Mouse (Mus musculus) neural tube, embryonic 14.5 days (tissue): Measurements from ENCODE around the gene Ptprm. TPM values are rescaled to one million over a fixed set of nuclear protein-coding genes. Genes with fewer than 3 reads are reported as not detected.

Experiments used
- ATAC-seq: fragments of 200-750 bp; cut with Nextera tagmentation; 2 replicates; pipeline ENCODE4 v1.8.0; 2017; ENCODE audit warnings: low read depth, mild to moderate bottlenecking, moderate TSS enrichment, moderate library complexity
- H3K27ac ChIP-seq: fragments of 300-500 bp; sonication (generic); 2 replicates; pipeline ENCODE4 v1.5.1; 2014; ENCODE audit warnings: low read depth, mild to moderate bottlenecking, control low read depth, low read length, moderate library complexity, mixed read lengths
- H3K27me3 ChIP-seq: fragments of 300-500 bp; sonication (generic); 2 replicates; pipeline ENCODE4 v1.6.1; 2014; ENCODE audit warnings: low read length; ENCODE audit not compliant: control insufficient read depth, insufficient read depth
- H3K36me3 ChIP-seq: fragments of 300-500 bp; sonication (generic); 2 replicates; pipeline ENCODE4 v1.6.1; 2014; ENCODE audit warnings: low read length, mixed read lengths; ENCODE audit not compliant: control insufficient read depth, insufficient read depth
- H3K4me1 ChIP-seq: fragments of 300-500 bp; sonication (generic); 2 replicates; pipeline ENCODE4 v1.6.1; 2014; ENCODE audit warnings: low read length; ENCODE audit not compliant: control insufficient read depth, insufficient read depth
- H3K4me2 ChIP-seq: fragments of 300-500 bp; sonication (generic); 2 replicates; pipeline ENCODE4 v1.6.1; 2014; ENCODE audit warnings: mild to moderate bottlenecking, low read depth, low read length, control low read depth
- H3K4me3 ChIP-seq: fragments of 300-500 bp; sonication (generic); 2 replicates; pipeline ENCODE4 v1.5.1; 2014; ENCODE audit warnings: low read depth, low read length, control low read depth, mixed read lengths
- H3K9ac ChIP-seq: fragments of 300-500 bp; sonication (generic); replicated peaks from 2 replicates; pipeline ENCODE4 v1.6.1; 2014; ENCODE audit warnings: low read depth, mild to moderate bottlenecking, control low read depth, low read length, mixed read lengths
- H3K9me3 ChIP-seq: fragments of 300-500 bp; sonication (generic); 2 replicates; pipeline ENCODE4 v1.6.1; 2016; ENCODE audit warnings: low read length; ENCODE audit not compliant: control insufficient read depth
- WGBS: fragments of 180-500 bp; shearing (Covaris S2); extraction: QIAGEN DNeasy Blood & Tissue Kit; methylation state at CpG from one replicate; pipeline ENCODE4 v1.1.7; 2014; 5-methylcytosine and 5-hydroxymethylcytosine counted together
- polyA plus RNA-seq: library from polyadenylated mRNA; unstranded; fragments of >200 nt; fragmentation: Nextera tagmentation; extraction: Ambion mirVana; gene quantifications from 2 replicates; pipeline ENCODE4 v1.2.1, GENCODE M21; 2014

Gene Ptprm
- polyA plus RNA-seq, 1 experiment from 2014 or later: 26.9 TPM

DNA sequence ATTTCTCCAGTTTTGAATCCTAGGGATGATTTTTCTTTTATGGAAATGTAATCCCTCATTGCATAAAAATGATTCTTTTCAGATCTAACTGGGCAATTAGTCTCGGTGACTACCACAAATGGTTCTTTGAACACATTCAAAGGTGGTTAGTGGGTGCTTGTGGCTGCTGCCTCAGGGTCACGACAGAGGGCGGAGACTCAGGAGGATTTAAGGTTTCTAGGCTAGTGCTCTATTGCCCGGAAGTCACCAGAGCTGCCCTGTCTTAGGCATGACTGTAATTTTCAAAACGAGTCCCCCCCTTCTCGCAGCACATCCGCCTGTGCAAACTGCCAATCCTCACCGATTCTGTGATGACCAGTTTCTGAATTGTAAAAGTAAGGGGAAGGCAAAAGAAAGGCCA lies 683.0 kb downstream of the Ptprm start:
- no peaks in the 10 kb centered on the region for H3K4me1 ChIP-seq
- 42% methylated on average over 8 of the region's 8 CpGs for WGBS
- no peaks in the 10 kb centered on the region for H3K36me3 ChIP-seq
- no peaks in the 10 kb centered on the region for H3K27me3 ChIP-seq
- no peaks in the 10 kb centered on the region for H3K9me3 ChIP-seq
- ATAC-seq: no peak
- H3K4me3 ChIP-seq: no peak overlapping the region
- no peak overlapping the region for H3K9ac ChIP-seq
- no peak overlapping the region for H3K4me2 ChIP-seq
- no peak overlapping the region for H3K27ac ChIP-seq

DNA sequence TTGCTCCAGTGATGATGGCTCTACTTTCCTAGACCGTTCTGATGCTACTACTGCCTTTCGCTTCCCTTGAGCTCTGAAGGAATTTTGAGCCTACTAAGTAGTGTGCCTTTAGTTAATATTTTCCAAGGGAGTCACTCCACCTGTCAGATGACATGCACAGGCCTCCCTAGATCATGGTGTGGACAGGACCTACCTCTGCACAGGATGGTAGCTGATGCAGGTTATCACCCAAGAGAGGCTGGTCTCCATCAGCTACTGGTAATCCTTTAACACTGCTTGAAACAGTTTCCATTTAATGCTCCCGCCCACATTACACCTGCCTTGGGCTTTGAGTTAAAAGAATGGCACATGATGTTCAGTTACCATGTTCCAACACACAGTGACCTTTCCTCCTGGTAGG lies 688.5 kb downstream of the Ptprm start:
- Histone ChIP-seq H3K27ac (no peak overlapping the region), H3K9me3 (no peaks in the 10 kb centered on the region), H3K27me3 (no peaks in the 10 kb centered on the region), H3K9ac (no peak overlapping the region), H3K4me2 (no peak overlapping the region), H3K4me3 (no peak overlapping the region), H3K36me3 (no peaks in the 10 kb centered on the region), H3K4me1 (no peaks in the 10 kb centered on the region)
- no peak for ATAC-seq
- 87% methylated on average over 3 of the region's 3 CpGs for WGBS

DNA sequence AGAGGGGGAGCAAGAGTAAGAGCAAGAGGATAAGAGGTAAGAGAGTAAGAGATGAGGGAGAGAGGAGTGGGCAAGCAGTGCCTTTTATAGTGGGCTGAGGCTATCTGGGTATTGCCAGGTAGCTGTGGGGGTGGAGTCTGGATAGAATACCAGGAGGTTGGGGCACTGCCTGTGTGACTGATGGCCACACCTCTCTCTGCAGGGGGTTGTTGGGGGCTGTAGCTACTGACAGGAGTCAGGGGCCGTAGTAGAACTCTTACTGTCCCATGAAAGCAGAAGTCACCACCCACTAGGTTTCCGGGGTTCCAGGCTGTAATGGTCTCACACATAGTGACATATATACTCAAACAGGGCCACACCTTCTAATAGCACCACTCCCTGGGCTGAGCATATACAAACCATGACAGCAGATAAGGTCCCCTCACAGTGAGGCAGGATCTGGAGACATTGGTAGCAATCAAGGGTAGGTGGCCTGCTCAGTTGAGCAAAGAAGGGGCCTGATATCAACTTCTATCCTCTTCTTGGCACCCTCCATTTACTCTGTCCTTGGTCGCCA lies 689.0 kb downstream of the Ptprm start:
- 84% methylated on average over 3 of the region's 3 CpGs for WGBS
- H3K27ac ChIP-seq: no peak overlapping the region
- no peak for ATAC-seq

DNA sequence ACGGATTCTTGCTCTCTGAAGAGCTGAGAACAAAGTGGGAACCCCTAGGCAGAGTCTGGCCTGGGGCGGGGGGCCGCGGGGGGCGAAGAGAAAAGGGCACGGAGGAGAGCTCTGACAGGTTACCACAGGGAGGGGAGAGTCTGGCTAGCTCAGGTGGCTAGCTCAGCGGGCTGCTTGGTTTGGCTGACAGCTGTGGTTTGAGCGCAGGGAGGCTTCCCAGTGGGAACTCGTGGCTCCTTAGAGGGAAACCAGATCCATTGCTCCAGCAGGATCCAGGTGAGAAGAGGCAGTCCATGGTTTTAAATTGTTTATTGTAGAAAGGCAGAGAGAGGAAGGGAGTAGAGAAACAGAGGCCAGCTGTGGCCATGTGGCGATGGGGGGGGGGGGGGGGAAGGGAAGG lies 689.5 kb downstream of the Ptprm start:
- Histone ChIP-seq H3K9me3 (no peaks in the 10 kb centered on the region), H3K27ac (no peak overlapping the region), H3K4me2 (no peak overlapping the region), H3K36me3 (no peaks in the 10 kb centered on the region), H3K27me3 (no peaks in the 10 kb centered on the region), H3K9ac (no peak overlapping the region), H3K4me3 (no peak overlapping the region), H3K4me1 (no peaks in the 10 kb centered on the region)
- no peak for ATAC-seq
- WGBS: 61% methylated on average over 10 of the region's 10 CpGs

More for the DNA sequence above, 689.0 kb downstream of the Ptprm start:
- Histone ChIP-seq H3K27me3 (no peaks in the 10 kb centered on the region), H3K4me2 (no peak overlapping the region), H3K9me3 (no peaks in the 10 kb centered on the region), H3K4me1 (no peaks in the 10 kb centered on the region), H3K4me3 (no peak overlapping the region), H3K9ac (no peak overlapping the region), H3K36me3 (no peaks in the 10 kb centered on the region)

DNA sequence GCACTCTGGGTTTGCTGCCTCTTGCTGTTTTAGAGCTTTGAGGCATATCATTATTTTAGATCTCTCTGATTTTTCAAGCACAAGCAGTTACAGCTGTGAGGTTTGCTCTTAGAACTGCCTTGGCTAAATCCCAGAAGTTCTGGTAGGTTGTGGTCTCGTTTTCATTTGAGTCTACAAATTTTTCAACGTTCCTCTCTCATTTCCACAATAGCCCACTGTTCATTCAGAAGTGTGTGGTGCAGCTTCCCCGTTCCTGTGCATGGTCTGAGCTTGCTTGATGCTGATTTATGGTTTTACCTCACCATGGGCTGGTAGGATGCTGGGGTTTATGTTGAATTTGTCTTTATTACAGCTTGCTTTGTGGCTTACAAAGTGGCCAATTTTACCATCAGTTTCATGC lies 695.0 kb downstream of the Ptprm start:
- H3K4me1 ChIP-seq: no peaks in the 10 kb centered on the region
- no peaks in the 10 kb centered on the region for H3K36me3 ChIP-seq
- no peak overlapping the region for H3K4me3 ChIP-seq
- no peaks in the 10 kb centered on the region for H3K27me3 ChIP-seq
- no peak overlapping the region for H3K9ac ChIP-seq
- no peak for ATAC-seq
- no peak overlapping the region for H3K4me2 ChIP-seq
- WGBS: 28% methylated on average over 3 of the region's 3 CpGs
- no peaks in the 10 kb centered on the region for H3K9me3 ChIP-seq
- no peak overlapping the region for H3K27ac ChIP-seq

DNA sequence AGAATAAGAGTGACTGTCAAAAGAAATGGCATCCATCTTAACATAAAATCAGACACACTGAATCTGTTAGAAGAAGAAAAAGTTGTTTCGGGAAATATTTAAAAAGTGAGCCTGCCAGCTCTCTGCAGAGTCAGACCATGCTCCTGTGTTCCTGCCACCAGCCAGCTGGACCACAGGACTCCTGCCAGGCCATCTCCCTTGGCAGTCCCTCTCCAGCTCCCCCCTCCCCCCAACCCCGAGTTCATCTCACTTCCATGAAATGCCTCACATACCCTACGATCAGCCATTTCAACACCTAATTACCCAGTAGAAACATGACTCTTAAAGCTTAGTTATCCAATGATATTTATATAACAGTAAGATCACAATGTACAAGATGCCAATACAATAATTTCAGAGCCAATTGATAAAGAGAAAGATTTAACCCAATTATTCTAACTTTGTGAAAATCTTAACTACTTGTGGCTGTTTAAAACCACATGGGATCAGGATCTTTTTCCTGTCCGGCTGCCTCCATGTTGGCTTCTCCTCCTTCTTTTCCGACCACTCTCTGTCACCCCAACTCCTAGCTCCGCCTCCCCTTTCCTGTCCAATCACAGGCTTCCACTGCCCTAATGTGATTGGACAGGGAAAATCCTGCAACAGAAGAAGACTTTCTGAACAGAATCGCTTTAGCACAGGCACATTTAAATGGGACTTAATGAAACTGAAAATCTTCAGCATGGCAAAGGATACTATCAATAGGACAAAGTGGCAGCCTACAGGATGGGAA lies 716.1 kb downstream of the Ptprm start:
- Histone ChIP-seq H3K9me3 (no peaks in the 10 kb centered on the region), H3K27ac (no peak overlapping the region), H3K4me1 (no peaks in the 10 kb centered on the region), H3K36me3 (no peaks in the 10 kb centered on the region), H3K4me2 (no peak overlapping the region), H3K27me3 (no peaks in the 10 kb centered on the region), H3K9ac (no peak overlapping the region), H3K4me3 (no peak overlapping the region)
- ATAC-seq: no peak
- WGBS: 90% methylated on average over 7 of the region's 7 CpGs

DNA sequence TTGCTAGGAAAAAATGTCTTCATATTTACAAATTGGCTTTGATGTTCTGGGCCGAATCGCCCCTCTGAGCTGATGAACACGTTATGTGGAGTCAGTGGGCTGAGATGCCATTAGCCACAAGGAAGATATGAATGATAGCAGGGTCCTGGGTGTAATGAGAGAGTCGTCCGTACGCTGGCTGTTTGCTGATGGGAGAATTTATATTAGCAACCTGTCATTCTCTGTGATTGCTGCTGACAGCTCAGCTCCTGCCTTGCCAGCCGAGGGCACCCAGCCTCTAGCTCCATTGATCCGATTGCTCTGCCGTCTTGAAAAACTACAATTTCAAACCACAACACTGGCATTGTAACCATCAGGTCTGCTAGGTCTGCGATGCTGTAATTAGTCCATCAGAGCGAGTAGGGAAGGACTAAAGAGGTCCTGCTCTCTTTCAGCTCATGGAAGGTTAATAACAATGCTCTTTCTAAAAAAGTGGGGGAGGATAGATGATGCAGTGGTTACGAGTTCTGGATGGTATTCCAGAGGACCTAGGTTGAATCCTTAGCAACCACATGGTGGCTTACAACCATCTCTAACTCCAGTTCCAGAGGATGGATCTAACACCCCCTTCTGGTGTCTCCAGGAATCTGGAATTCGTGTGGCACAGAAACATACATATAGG lies 734.1 kb downstream of the Ptprm start:
- no peaks in the 10 kb centered on the region for H3K9me3 ChIP-seq
- H3K4me1 ChIP-seq: no peaks in the 10 kb centered on the region; the same call in 1 of the 2 replicates
- no peak overlapping the region for H3K4me2 ChIP-seq
- no peak overlapping the region for H3K4me3 ChIP-seq
- WGBS: 53% methylated on average over 13 of the region's 13 CpGs
- no peaks in the 10 kb centered on the region for H3K36me3 ChIP-seq
- no peak overlapping the region for H3K9ac ChIP-seq
- H3K27me3 ChIP-seq: no peaks in the 10 kb centered on the region
- ATAC-seq: 0 out of 2 replicates have a peak, but pooled peaks have one; percentile 34
- H3K27ac ChIP-seq: 0 out of 2 replicates have a peak overlapping the region, but pooled peaks have one; percentile 12

DNA sequence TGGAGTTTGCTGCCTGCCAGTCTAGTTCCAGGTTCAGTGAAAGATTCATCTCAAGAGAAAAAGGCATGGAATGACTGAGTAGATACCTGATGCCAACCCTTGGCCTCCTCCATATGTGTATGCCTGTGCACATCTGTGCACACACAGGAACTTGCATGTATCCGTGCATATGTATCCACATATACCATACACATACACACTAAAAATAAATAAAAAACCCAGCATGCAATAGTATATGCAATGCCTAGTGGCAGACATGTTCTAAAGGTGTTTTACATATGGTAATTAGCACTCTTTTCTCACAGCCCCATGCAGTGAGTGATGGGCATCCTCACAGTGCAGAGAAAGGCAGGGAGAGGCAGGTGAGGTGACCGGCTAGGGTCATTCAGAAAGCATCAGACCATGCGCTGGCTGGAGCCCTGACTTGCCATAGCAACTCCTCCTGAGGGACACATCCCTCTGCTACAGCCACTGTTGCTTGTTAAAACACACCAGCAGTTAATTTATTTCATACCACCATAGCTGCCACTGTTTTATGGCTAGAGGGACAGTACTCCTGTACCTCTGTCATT lies 734.9 kb downstream of the Ptprm start:
- H3K27me3 ChIP-seq: no peaks in the 10 kb centered on the region
- ATAC-seq: peak; percentile 75; the same call in 1 of the 2 replicates
- H3K36me3 ChIP-seq: no peaks in the 10 kb centered on the region
- WGBS: 56% methylated on average over 3 of the region's 3 CpGs
- no peak overlapping the region for H3K4me2 ChIP-seq
- no peak overlapping the region for H3K27ac ChIP-seq
- no peaks in the 10 kb centered on the region for H3K9me3 ChIP-seq
- no peak overlapping the region for H3K4me3 ChIP-seq
- H3K9ac ChIP-seq: no peak overlapping the region
- no peaks in the 10 kb centered on the region; the same call in 1 of the 2 replicates for H3K4me1 ChIP-seq
